Mouse (Mus musculus): Measurements from ENCODE around the gene Gm17374. TPM values are rescaled to one million over a fixed set of nuclear protein-coding genes. Genes with fewer than 3 reads are reported as not detected.
"Not testable (repeated sequence)": the region's sequence is repeated elsewhere in the genome, so short reads cannot be mapped to it uniquely, and the experiment has no call there.

Gene Gm17374
- not detected in 2 replicates for polyA plus RNA-seq (2015; fragmentation: Nextera tagmentation; extraction: Ambion mirVana)

- H3K4me2 ChIP-seq (ENCODE audit: low read depth, low read length); H3K4me3 ChIP-seq (ENCODE audit: low read length); H3K9ac ChIP-seq (ENCODE audit: low read length); H3K4me1 ChIP-seq (ENCODE audit: control insufficient read depth, insufficient read depth, low read length); H3K9me3 ChIP-seq (replicated peaks; ENCODE audit: control insufficient read depth, low read length); H3K27me3 ChIP-seq (ENCODE audit: control insufficient read depth, insufficient read depth, low read length); ATAC-seq (replicated peaks; ENCODE audit: extremely low read depth, insufficient read depth, low FRiP score); H3K27ac ChIP-seq (ENCODE audit: low read length): not testable (repeated sequence)
- peaks cover 31% of the 10 kb centered on the region for H3K36me3 ChIP-seq (ENCODE audit: control insufficient read depth, insufficient read depth)
- 88% methylated on average over 4 of the region's 4 CpGs for WGBS
Observed at GRCm38 (mm10) chr2:140151743-140152142, at the start of gene Gm17374. Gene Gm17374, plus strand, starts transcription at chr2:140152043.

DNA sequence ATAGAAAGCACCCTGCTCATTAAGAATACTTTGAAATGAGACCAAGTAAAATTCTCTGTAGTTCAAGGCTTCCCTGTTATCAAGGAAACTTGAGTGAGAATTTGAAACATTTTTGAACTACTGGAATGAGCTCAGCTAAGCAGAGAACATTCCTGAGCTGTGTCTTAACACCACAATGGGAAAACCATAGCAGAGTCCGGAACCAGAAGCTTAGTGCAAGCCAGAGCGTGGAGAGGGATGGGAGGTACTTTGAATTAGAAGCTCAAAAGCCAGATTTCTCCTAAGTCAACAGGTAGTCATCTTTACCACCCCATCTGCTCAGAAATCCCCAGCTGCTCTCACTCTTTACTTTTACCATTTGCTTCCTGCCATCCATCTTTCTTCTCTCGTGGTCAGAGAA is 46.9 kb upstream of the Gm17374 start:
- H3K9ac ChIP-seq (ENCODE audit: low read length): no peak overlapping the region
- H3K4me2 ChIP-seq (ENCODE audit: low read depth, low read length): no peak overlapping the region
- H3K36me3 ChIP-seq (ENCODE audit: control insufficient read depth, insufficient read depth): no peaks in the 10 kb centered on the region
- H3K4me1 ChIP-seq (ENCODE audit: control insufficient read depth, insufficient read depth, low read length): no peaks in the 10 kb centered on the region
- no peaks in the 10 kb centered on the region for H3K9me3 ChIP-seq (replicated peaks; ENCODE audit: control insufficient read depth, low read length)
- no peak overlapping the region for H3K27ac ChIP-seq (ENCODE audit: low read length)
- WGBS: 46% methylated on average over 3 of the region's 3 CpGs
- no peaks in the 10 kb centered on the region for H3K27me3 ChIP-seq (ENCODE audit: control insufficient read depth, insufficient read depth, low read length)
- H3K4me3 ChIP-seq (ENCODE audit: low read length): no peak overlapping the region
- no peak for ATAC-seq (replicated peaks; ENCODE audit: extremely low read depth, insufficient read depth, low FRiP score)

DNA sequence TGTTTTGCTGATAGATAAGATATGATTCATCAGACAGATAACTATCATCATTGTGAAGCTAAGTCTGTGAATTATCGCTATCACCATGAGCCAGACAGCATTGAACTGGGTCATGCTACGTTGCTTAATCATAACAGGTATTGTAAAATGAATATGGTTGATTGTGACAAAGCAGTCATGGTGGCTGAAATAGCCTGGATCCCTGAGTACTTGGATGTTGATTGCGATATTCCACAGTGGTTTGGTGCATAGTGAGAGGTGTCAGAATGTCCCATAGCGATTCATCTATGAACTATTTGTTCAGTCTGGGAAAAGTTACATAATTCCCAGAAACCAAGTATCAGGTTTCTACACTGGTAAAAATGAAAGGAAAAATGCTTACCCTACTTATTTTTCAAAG is 44.2 kb upstream of the Gm17374 start:
- WGBS: 81% methylated on average over 4 of the region's 4 CpGs
- H3K36me3 ChIP-seq (ENCODE audit: control insufficient read depth, insufficient read depth): no peaks in the 10 kb centered on the region
- no peaks in the 10 kb centered on the region for H3K9me3 ChIP-seq (replicated peaks; ENCODE audit: control insufficient read depth, low read length)
- no peak overlapping the region for H3K27ac ChIP-seq (ENCODE audit: low read length)
- H3K4me2 ChIP-seq (ENCODE audit: low read depth, low read length): no peak overlapping the region
- no peaks in the 10 kb centered on the region for H3K4me1 ChIP-seq (ENCODE audit: control insufficient read depth, insufficient read depth, low read length)
- H3K4me3 ChIP-seq (ENCODE audit: low read length): no peak overlapping the region
- ATAC-seq (replicated peaks; ENCODE audit: extremely low read depth, insufficient read depth, low FRiP score): no peak
- no peaks in the 10 kb centered on the region for H3K27me3 ChIP-seq (ENCODE audit: control insufficient read depth, insufficient read depth, low read length)
- no peak overlapping the region for H3K9ac ChIP-seq (ENCODE audit: low read length)

- Histone ChIP-seq H3K4me1 (ENCODE audit: control insufficient read depth, insufficient read depth, low read length) (no peaks in the 10 kb centered on the region), H3K9ac (ENCODE audit: low read length) (no peak overlapping the region), H3K27ac (ENCODE audit: low read length) (no peak overlapping the region), H3K36me3 (ENCODE audit: control insufficient read depth, insufficient read depth) (no peaks in the 10 kb centered on the region), H3K27me3 (ENCODE audit: control insufficient read depth, insufficient read depth, low read length) (no peaks in the 10 kb centered on the region), H3K4me2 (ENCODE audit: low read depth, low read length) (no peak overlapping the region), H3K9me3 (replicated peaks; ENCODE audit: control insufficient read depth, low read length) (no peaks in the 10 kb centered on the region), H3K4me3 (ENCODE audit: low read length) (no peak overlapping the region)
- 18% methylated on average over 1 of the region's 1 CpGs for WGBS
- no peak for ATAC-seq (replicated peaks; ENCODE audit: extremely low read depth, insufficient read depth, low FRiP score)
Observed at GRCm38 (mm10) chr2:140108945-140109344, 42.9 kb upstream of the Gm17374 start.

DNA sequence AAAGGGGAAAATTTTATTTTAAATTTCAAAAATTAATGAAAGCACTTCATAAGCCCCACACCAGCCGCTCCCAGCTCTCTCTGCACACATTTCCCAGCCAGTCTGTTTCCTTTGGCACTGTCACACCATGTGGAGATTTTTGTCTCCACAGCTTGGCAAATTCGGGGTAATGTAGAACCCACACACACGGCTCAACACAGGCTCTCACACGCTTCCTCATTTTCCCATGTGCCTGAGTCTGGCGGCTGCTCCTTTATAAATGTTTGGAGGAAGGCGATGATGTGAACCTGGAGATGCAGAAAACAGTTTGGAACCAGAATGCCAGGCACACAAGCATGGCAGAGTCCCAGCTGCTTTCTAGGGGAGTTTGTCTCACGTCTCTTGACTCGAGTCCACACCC is 38.0 kb upstream of the Gm17374 start:
- Histone ChIP-seq H3K27ac (ENCODE audit: low read length) (no peak overlapping the region), H3K4me3 (ENCODE audit: low read length) (no peak overlapping the region), H3K9me3 (replicated peaks; ENCODE audit: control insufficient read depth, low read length) (no peaks in the 10 kb centered on the region), H3K9ac (ENCODE audit: low read length) (no peak overlapping the region), H3K4me1 (ENCODE audit: control insufficient read depth, insufficient read depth, low read length) (no peaks in the 10 kb centered on the region), H3K4me2 (ENCODE audit: low read depth, low read length) (no peak overlapping the region), H3K36me3 (ENCODE audit: control insufficient read depth, insufficient read depth) (no peaks in the 10 kb centered on the region), H3K27me3 (ENCODE audit: control insufficient read depth, insufficient read depth, low read length) (no peaks in the 10 kb centered on the region)
- no peak for ATAC-seq (replicated peaks; ENCODE audit: extremely low read depth, insufficient read depth, low FRiP score)
- 79% methylated on average over 8 of the region's 8 CpGs for WGBS

DNA sequence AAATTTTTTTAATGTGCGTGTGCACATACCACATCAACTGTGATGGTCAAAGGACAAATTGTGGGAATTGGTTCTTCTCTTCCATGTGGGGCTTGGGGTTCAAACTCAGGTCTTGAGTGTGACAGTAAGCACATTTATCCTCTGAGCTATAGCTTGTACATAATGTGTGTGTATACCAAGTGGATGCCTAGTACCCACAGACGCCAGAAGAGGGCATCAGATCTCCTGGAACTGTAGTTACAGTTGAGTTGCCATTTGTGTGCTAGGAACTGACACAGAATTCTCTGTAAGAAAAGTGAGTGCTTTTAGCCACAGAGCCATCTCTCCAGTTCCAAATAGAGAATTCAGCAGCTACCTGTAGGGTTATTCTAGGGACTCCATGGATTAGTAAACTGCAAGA is 26.3 kb upstream of the Gm17374 start:
- Histone ChIP-seq H3K27ac (ENCODE audit: low read length) (no peak overlapping the region), H3K4me2 (ENCODE audit: low read depth, low read length) (no peak overlapping the region), H3K36me3 (ENCODE audit: control insufficient read depth, insufficient read depth) (peaks cover 35% of the 10 kb centered on the region), H3K4me3 (ENCODE audit: low read length) (no peak overlapping the region), H3K9ac (ENCODE audit: low read length) (no peak overlapping the region), H3K27me3 (ENCODE audit: control insufficient read depth, insufficient read depth, low read length) (no peaks in the 10 kb centered on the region), H3K9me3 (replicated peaks; ENCODE audit: control insufficient read depth, low read length) (no peaks in the 10 kb centered on the region), H3K4me1 (ENCODE audit: control insufficient read depth, insufficient read depth, low read length) (no peaks in the 10 kb centered on the region)
- ATAC-seq (replicated peaks; ENCODE audit: extremely low read depth, insufficient read depth, low FRiP score): no peak
- 89% methylated on average over 2 of the region's 2 CpGs for WGBS

DNA sequence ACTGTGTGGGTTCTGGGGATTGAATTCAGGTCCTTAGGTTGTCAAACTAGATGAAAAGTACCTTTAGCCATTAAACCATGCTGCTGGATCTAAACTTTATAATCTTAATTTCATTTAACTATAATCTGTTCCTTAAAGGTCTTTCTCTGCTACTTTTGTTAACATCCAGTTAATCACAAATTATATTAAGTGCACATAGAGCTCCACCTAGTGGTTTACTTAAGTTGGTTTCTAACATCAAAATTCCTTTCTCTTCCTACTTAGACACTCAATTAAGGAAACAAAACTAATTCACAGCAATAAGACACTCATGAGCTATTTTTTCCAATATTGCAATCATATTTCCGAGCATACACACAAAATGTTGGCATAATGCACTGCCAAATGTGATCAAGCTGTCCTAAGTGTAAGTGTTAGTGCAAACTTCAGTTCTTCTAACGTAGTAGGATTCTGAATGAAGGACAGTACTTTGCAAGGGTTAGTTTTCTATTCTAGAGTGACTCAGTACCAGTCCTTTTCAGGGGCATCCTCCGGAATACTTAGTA is 7.4 kb downstream of the Gm17374 start:
- no peak overlapping the region for H3K4me3 ChIP-seq (ENCODE audit: low read length)
- H3K9me3 ChIP-seq (replicated peaks; ENCODE audit: control insufficient read depth, low read length): no peaks in the 10 kb centered on the region
- H3K9ac ChIP-seq (ENCODE audit: low read length): no peak overlapping the region
- no peak overlapping the region for H3K27ac ChIP-seq (ENCODE audit: low read length)
- no peak for ATAC-seq (replicated peaks; ENCODE audit: extremely low read depth, insufficient read depth, low FRiP score)
- H3K27me3 ChIP-seq (ENCODE audit: control insufficient read depth, insufficient read depth, low read length): no peaks in the 10 kb centered on the region
- H3K4me2 ChIP-seq (ENCODE audit: low read depth, low read length): no peak overlapping the region
- 75% methylated on average over 3 of the region's 3 CpGs for WGBS
- no peaks in the 10 kb centered on the region for H3K4me1 ChIP-seq (ENCODE audit: control insufficient read depth, insufficient read depth, low read length)
- H3K36me3 ChIP-seq (ENCODE audit: control insufficient read depth, insufficient read depth): peaks cover 24% of the 10 kb centered on the region

DNA sequence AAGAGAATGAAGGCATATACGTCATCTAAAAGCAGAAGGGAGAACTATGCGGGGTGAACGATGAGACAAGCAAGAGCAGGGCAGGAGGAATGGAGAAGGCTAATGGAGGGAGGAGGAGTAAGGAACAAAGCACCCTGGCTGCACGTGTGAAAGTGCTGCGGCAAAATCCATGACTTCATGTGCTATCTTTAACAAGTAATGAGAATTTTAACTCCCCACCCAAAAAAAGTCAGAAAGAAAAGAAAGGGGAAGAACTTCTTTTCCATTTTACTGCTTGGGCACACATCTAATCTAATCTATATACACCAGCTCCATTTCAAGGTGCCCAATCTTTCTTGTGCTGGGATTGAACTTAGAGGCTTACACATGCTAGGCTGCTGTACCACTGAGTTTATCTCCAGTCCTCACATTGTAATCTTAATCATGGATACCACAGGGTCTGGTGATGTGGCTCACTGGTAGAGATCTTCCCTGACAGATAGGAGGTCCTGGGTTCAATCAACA is 11.6 kb downstream of the Gm17374 start:
- Histone ChIP-seq H3K36me3 (ENCODE audit: control insufficient read depth, insufficient read depth) (peaks cover 19% of the 10 kb centered on the region), H3K4me1 (ENCODE audit: control insufficient read depth, insufficient read depth, low read length) (no peaks in the 10 kb centered on the region), H3K4me3 (ENCODE audit: low read length) (no peak overlapping the region), H3K27ac (ENCODE audit: low read length) (no peak overlapping the region), H3K4me2 (ENCODE audit: low read depth, low read length) (no peak overlapping the region), H3K27me3 (ENCODE audit: control insufficient read depth, insufficient read depth, low read length) (no peaks in the 10 kb centered on the region), H3K9ac (ENCODE audit: low read length) (no peak overlapping the region), H3K9me3 (replicated peaks; ENCODE audit: control insufficient read depth, low read length) (no peaks in the 10 kb centered on the region)
- no peak for ATAC-seq (replicated peaks; ENCODE audit: extremely low read depth, insufficient read depth, low FRiP score)
- WGBS: 89% methylated on average over 5 of the region's 5 CpGs

- Histone ChIP-seq H3K36me3 (ENCODE audit: control insufficient read depth, insufficient read depth) (peaks cover 13% of the 10 kb centered on the region), H3K9me3 (replicated peaks; ENCODE audit: control insufficient read depth, low read length) (no peaks in the 10 kb centered on the region), H3K4me2 (ENCODE audit: low read depth, low read length) (no peak overlapping the region), H3K27me3 (ENCODE audit: control insufficient read depth, insufficient read depth, low read length) (no peaks in the 10 kb centered on the region), H3K4me1 (ENCODE audit: control insufficient read depth, insufficient read depth, low read length) (peaks cover 8% of the 10 kb centered on the region), H3K9ac (ENCODE audit: low read length) (no peak overlapping the region), H3K4me3 (ENCODE audit: low read length) (no peak overlapping the region), H3K27ac (ENCODE audit: low read length) (no peak overlapping the region)
- 64% methylated on average over 1 of the region's 1 CpGs for WGBS
- no peak for ATAC-seq (replicated peaks; ENCODE audit: extremely low read depth, insufficient read depth, low FRiP score)
Observed at GRCm38 (mm10) chr2:140169057-140169456, 17.2 kb downstream of the Gm17374 start.

Measured in heart, embryonic 16.5 days (tissue).